Mouse (Mus musculus) heart, embryonic 10.5 days (tissue): ENCODE results near the gene Pm20d1. TPM values are rescaled to one million over a fixed set of nuclear protein-coding genes. Genes with fewer than 3 reads are reported as not detected.

Source experiments
- DNase-seq: peaks from one replicate; pipeline ENCODE4 v3.0.0-alpha.2; 2017; ENCODE audit warnings: low spot score
- H3K27ac ChIP-seq: fragments of 300-500 bp; sonication (generic); 2 replicates; pipeline ENCODE4 v1.5.1; 2016; ENCODE audit warnings: mild to moderate bottlenecking
- H3K27me3 ChIP-seq: fragments of 300-500 bp; sonication (generic); 2 replicates; pipeline ENCODE4 v1.6.1; 2016; ENCODE audit warnings: mild to moderate bottlenecking; ENCODE audit not compliant: poor library complexity, insufficient read depth, severe bottlenecking
- H3K36me3 ChIP-seq: fragments of 300-500 bp; sonication (generic); 2 replicates; pipeline ENCODE4 v1.6.1; 2016; ENCODE audit warnings: mild to moderate bottlenecking, moderate library complexity
- H3K4me1 ChIP-seq: fragments of 300-500 bp; sonication (generic); 2 replicates; pipeline ENCODE4 v1.6.1; 2016; ENCODE audit warnings: mild to moderate bottlenecking
- H3K4me3 ChIP-seq: fragments of 300-500 bp; sonication (generic); 2 replicates; pipeline ENCODE4 v1.5.1; 2016; ENCODE audit warnings: mild to moderate bottlenecking, moderate library complexity
- H3K9me3 ChIP-seq: fragments of 300-500 bp; sonication (generic); 2 replicates; pipeline ENCODE4 v1.6.1; 2016; ENCODE audit warnings: mild to moderate bottlenecking, moderate library complexity
- WGBS: fragments of 180-500 bp; shearing (Covaris S2); methylation state at CpG from one replicate; pipeline ENCODE4 v1.1.7; 2016; 5-methylcytosine and 5-hydroxymethylcytosine counted together
- polyA plus RNA-seq: library from polyadenylated mRNA; unstranded; fragments of >200 nt; fragmentation: Nextera tagmentation; extraction: Ambion mirVana; gene quantifications from 2 replicates; pipeline ENCODE4 v1.2.1, GENCODE M21; 2016

Gene Pm20d1
- polyA plus RNA-seq, 1 experiment from 2014 or later = 2.1 TPM

- no peak for DNase-seq
- WGBS = 82% methylated on average over 3 of the region's 3 CpGs
- Histone ChIP-seq H3K9me3 (no peaks in the 10 kb centered on the region), H3K4me1 (peaks cover 25% of the 10 kb centered on the region), H3K4me3 (no peak overlapping the region), H3K27me3 (peaks cover 12% of the 10 kb centered on the region; the same call in 1 of the 2 replicates), H3K27ac (peak overlapping the region; percentile 8; the same call in 1 of the 2 replicates), H3K36me3 (no peaks in the 10 kb centered on the region)
Observed at GRCm38 (mm10) chr1:131760428-131760820, 36.8 kb upstream of the Pm20d1 start.

GRCm38 (mm10) chr1:131761079-131761831 lies 35.9 kb upstream of the Pm20d1 start:
- no peak overlapping the region for H3K4me3 ChIP-seq
- DNase-seq = peak; percentile 47
- no peak overlapping the region for H3K27ac ChIP-seq
- peaks cover 7% of the 10 kb centered on the region; the same call in 1 of the 2 replicates for H3K27me3 ChIP-seq
- WGBS = 72% methylated on average over 13 of the region's 13 CpGs
- H3K4me1 ChIP-seq = peaks cover 24% of the 10 kb centered on the region
- no peaks in the 10 kb centered on the region for H3K36me3 ChIP-seq
- no peaks in the 10 kb centered on the region for H3K9me3 ChIP-seq

DNA sequence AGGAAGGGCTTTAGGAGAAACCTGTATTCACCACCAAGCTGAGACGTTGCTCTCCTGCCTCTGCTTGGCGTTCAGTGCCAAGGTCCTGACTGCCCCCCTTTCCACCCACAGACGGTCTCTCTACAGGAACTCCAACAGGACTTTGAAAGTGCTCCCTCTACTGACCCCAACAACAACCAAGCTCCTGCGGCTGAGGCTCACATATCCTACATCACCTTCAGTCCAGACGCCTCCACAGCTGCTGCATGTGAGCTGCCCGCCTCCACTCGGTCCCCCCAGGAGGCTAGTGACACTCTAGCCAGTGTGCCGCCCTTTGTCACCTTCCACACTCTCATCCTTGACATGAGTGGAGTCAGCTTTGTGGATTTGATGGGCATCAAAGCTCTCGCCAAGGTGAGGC lies 33.5 kb upstream of the Pm20d1 start:
- Histone ChIP-seq H3K27ac (no peak overlapping the region), H3K9me3 (no peaks in the 10 kb centered on the region), H3K27me3 (peaks cover 7% of the 10 kb centered on the region; the same call in 1 of the 2 replicates), H3K4me1 (peaks cover 24% of the 10 kb centered on the region), H3K36me3 (no peaks in the 10 kb centered on the region), H3K4me3 (no peak overlapping the region)
- peak; percentile 73 for DNase-seq
- WGBS = 45% methylated on average over 9 of the region's 9 CpGs

DNA sequence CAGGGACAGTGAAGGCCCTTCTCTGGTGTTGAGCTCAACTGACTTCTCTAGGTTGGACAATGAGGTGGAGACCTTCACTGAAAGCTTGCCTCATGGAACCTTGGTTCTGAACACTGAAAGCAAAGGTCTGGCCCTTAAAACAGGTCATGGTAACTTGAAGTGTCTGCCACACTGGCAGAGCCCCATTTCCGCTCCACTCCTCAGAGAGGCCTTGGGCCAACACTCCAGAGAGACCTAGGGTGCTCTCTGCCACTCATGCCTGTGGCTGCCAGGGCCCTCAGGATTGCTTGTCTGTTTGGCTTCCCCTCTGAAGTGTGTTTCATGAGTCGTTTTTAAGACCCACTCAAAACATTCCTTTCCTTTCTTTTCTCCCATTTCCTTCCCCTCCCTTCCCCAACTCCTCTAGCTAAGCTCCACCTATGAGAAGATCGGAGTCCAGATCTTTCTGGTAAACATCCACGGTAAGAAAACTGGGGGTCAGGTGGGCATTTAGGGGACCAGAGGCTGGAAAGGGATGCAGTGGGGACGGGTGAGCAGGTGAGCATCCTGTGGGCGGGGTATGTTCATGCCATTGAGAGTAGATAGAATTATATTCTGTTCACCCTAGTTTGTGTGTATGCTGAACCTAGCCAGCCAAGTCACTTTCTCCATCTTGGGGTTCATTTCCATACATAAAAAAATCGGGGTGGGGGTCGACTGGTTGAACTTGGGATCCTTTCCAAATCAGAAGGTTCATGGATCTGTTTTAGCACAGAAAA lies 32.4 kb upstream of the Pm20d1 start:
- 59% methylated on average over 8 of the region's 8 CpGs for WGBS
- no peaks in the 10 kb centered on the region for H3K36me3 ChIP-seq
- DNase-seq = peak; percentile 61
- no peak overlapping the region for H3K27ac ChIP-seq
- peaks cover 7% of the 10 kb centered on the region; the same call in 1 of the 2 replicates for H3K27me3 ChIP-seq
- H3K4me1 ChIP-seq = peaks cover 15% of the 10 kb centered on the region
- H3K9me3 ChIP-seq = no peaks in the 10 kb centered on the region
- no peak overlapping the region for H3K4me3 ChIP-seq

GRCm38 (mm10) chr1:131765357-131766001 lies 31.7 kb upstream of the Pm20d1 start:
- 12% methylated on average over 11 of the region's 11 CpGs for WGBS
- no peaks in the 10 kb centered on the region for H3K9me3 ChIP-seq
- peaks cover 7% of the 10 kb centered on the region; the same call in 1 of the 2 replicates for H3K27me3 ChIP-seq
- H3K36me3 ChIP-seq = no peaks in the 10 kb centered on the region
- peaks cover 10% of the 10 kb centered on the region; the same call in 1 of the 2 replicates for H3K4me1 ChIP-seq
- no peak overlapping the region for H3K27ac ChIP-seq
- H3K4me3 ChIP-seq = no peak overlapping the region
- DNase-seq = peak; percentile 87

- DNase-seq = peak; percentile 67
- Histone ChIP-seq H3K4me3 (no peak overlapping the region), H3K36me3 (no peaks in the 10 kb centered on the region), H3K9me3 (no peaks in the 10 kb centered on the region), H3K27ac (no peak overlapping the region), H3K4me1 (no peaks in the 10 kb centered on the region; the same call in 1 of the 2 replicates), H3K27me3 (peaks cover 6% of the 10 kb centered on the region; the same call in 1 of the 2 replicates)
- 51% methylated on average over 3 of the region's 3 CpGs for WGBS
Observed at GRCm38 (mm10) chr1:131769296-131769695, 27.9 kb upstream of the Pm20d1 start.

DNA sequence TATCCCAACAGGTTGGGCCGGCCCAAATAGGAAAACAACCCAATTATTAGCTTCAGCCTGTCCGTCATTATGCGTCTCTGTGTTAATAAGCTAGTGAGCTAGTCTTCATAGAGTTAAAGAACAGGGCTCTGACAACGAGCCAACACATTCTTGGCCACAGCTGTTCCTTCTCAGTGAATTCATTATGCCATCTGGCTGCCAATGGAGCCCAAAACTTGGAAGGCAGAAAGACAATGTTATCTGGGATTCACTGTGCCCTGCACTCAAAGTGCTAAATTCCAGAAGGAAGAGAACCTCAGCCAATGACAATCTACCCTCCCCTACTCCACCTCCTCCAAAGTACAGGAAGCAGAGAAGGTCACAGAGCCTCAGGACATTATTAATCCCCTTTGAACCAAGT lies 26.5 kb upstream of the Pm20d1 start:
- H3K4me3 ChIP-seq = no peak overlapping the region
- H3K27me3 ChIP-seq = no peaks in the 10 kb centered on the region
- no peaks in the 10 kb centered on the region for H3K4me1 ChIP-seq
- 66% methylated on average over 4 of the region's 4 CpGs for WGBS
- no peak overlapping the region for H3K27ac ChIP-seq
- no peaks in the 10 kb centered on the region for H3K36me3 ChIP-seq
- no peak for DNase-seq
- no peaks in the 10 kb centered on the region for H3K9me3 ChIP-seq

DNA sequence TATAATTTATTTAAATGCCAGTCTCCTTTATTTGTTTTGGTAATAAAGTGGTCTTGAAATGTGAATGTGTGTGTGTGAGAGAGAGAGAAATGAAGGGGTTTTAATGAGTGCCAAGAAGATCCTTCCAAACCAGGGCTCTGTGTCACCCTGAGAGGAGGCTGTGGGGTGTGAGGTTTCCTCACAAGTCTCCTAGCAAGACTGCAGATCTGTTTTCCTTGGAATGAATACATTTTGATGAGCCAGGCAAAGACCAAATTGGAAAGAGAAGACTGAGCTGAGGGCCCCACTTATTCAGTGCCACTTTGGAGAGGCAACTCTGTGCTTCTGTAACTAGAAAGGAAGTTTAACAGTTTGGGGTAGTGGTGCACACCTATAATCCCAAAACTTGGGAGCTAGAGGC lies 25.7 kb upstream of the Pm20d1 start:
- DNase-seq = no peak
- Histone ChIP-seq H3K4me1 (no peaks in the 10 kb centered on the region), H3K36me3 (no peaks in the 10 kb centered on the region), H3K27me3 (no peaks in the 10 kb centered on the region), H3K4me3 (no peak overlapping the region), H3K27ac (no peak overlapping the region), H3K9me3 (no peaks in the 10 kb centered on the region)

DNA sequence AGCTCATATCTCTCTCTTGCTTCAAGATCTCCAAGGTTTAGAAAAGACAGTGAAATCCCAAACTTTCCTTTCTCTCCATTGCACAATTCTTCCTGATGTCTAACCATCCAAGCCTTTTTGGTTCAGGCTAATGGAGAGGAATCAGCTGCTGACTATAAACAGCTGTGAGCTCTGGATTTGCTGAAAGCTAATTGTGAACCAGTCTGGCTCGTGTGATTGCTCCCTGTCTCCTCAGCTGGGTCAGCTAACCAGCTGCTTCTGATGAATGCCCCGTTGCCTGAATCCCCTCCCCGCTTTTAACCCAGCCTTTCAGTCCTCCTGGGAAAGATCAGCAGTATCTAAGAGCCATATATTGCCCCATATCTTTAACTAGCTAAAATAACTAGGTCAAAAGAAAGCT lies 2.6 kb upstream of the Pm20d1 start:
- Histone ChIP-seq H3K27me3 (0 out of 2 replicates have a peak, but pooled peaks cover 4% of the 10 kb centered on the region), H3K4me3 (no peak overlapping the region), H3K9me3 (no peaks in the 10 kb centered on the region), H3K36me3 (no peaks in the 10 kb centered on the region), H3K4me1 (peaks cover 9% of the 10 kb centered on the region; the same call in 1 of the 2 replicates), H3K27ac (no peak overlapping the region)
- WGBS = 49% methylated on average over 3 of the region's 3 CpGs
- DNase-seq = no peak

GRCm38 (mm10) chr1:131795171-131795570 lies 2.0 kb upstream of the Pm20d1 start:
- H3K27ac ChIP-seq = no peak overlapping the region
- DNase-seq = no peak
- no peaks in the 10 kb centered on the region for H3K36me3 ChIP-seq
- H3K4me3 ChIP-seq = no peak overlapping the region
- 0 out of 2 replicates have a peak, but pooled peaks cover 4% of the 10 kb centered on the region for H3K27me3 ChIP-seq
- WGBS = 82% methylated on average over 3 of the region's 3 CpGs
- H3K4me1 ChIP-seq = peaks cover 9% of the 10 kb centered on the region; the same call in 1 of the 2 replicates
- no peaks in the 10 kb centered on the region for H3K9me3 ChIP-seq

DNA sequence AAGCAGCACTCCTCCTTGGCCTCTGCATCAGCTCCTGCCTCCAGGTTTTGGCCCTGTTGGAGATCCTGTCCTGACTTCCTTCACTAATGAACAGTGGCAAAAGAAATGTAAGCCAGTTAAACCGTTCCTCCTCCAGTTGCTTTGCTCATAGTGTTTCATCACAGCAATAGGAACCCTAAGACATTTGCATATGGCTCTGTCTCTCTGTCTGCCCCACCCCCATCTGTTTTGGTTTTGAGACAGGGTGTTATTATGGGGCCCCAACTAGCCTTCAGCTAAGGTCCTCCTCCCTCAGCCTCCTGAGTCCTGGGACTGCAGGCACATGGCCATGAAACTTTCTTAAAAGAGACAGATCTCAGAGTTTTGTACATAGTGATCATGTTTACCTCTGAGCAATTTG lies 2.8 kb downstream of the Pm20d1 start:
- 50% methylated on average over 1 of the region's 1 CpGs for WGBS
- no peak for DNase-seq
- H3K27me3 ChIP-seq = 0 out of 2 replicates have a peak, but pooled peaks cover 4% of the 10 kb centered on the region
- no peaks in the 10 kb centered on the region for H3K9me3 ChIP-seq
- H3K27ac ChIP-seq = no peak overlapping the region
- H3K4me1 ChIP-seq = peaks cover 9% of the 10 kb centered on the region; the same call in 1 of the 2 replicates
- H3K36me3 ChIP-seq = 0 out of 2 replicates have a peak, but pooled peaks cover 4% of the 10 kb centered on the region
- H3K4me3 ChIP-seq = no peak overlapping the region

DNA sequence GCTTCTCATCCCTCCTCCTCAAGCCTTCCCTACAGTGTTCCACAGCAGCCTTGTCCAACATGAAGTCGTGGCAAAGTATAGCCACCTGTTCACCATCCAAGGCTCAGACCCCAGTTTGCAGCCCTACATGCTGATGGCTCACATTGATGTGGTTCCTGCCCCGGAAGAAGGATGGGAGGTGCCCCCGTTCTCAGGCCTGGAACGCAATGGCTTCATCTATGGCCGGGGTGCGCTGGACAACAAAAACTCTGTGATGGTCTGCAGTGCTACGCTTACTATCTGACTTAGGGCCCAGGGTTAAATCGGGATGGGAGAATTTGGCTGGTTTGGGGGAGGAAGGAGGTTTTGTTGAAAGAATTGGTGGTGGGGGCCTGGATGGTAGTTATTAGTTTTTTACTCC lies 3.9 kb downstream of the Pm20d1 start:
- WGBS = 89% methylated on average over 8 of the region's 8 CpGs

More for the DNA sequence above, 3.9 kb downstream of the Pm20d1 start:
- DNase-seq = no peak
- H3K4me1 ChIP-seq = peaks cover 9% of the 10 kb centered on the region; the same call in 1 of the 2 replicates
- no peaks in the 10 kb centered on the region for H3K9me3 ChIP-seq
- H3K4me3 ChIP-seq = no peak overlapping the region
- H3K27me3 ChIP-seq = 0 out of 2 replicates have a peak, but pooled peaks cover 4% of the 10 kb centered on the region
- H3K27ac ChIP-seq = no peak overlapping the region
- 0 out of 2 replicates have a peak, but pooled peaks cover 4% of the 10 kb centered on the region for H3K36me3 ChIP-seq
